Mouse (Mus musculus): ENCODE measurements around the gene Prss46.

DNA sequence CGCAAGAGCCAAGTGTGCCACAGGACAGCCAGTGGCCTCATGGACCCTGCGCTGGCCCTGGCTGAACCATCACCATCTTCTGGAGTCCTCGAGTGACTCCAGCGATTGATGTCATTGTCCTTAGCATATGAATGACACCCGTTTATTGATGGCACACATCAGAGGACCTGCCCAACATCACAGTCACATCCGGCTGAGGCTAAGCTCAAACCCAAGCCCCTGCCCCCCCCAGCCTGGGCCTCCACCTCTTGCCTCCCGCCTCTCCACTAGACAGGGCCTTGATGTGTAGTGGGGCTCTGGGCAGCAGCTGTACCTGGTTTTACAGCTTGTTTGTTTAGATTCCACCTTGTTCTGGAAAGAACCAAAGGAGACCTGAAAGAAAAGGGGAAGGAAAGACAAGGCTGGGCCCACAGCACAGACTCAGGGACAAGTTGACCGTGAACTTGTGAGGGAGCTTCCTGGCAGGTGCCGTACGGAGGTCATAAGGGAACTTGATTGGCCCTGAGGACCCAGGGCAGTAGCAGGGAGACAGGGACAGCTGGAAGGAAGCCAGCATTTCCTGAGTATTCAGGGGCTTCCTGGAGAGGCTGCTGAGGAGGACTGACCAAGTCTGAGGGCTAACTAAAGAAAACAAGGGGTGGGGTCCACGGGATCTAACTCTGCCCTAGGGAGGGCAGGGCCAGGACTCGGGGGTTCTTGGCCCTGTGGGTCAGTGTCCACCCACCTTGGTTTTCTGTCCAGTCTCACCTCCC, 46.9 kb downstream of the Prss46 start:
- no peak for TF ChIP-seq CTCF (IDR thresholded peaks at IDR 0.05; ENCODE audit: control insufficient read depth, insufficient read depth, insufficient replicate concordance, low read depth, low read length)
- TF ChIP-seq POLR2A (IDR thresholded peaks at IDR 0.05; ENCODE audit: control insufficient read depth, low read depth, low read length) = no peak

Data from testis, adult 2 months (tissue).